Mouse (Mus musculus) bone marrow, adult 2 months (tissue): ENCODE data around the gene Cpne5. TPM values are rescaled to one million over a fixed set of nuclear protein-coding genes. Genes with fewer than 3 reads are reported as not detected.

Experiments
- H3K27ac ChIP-seq: fragments of 200-500 bp; 2 replicates; pipeline ENCODE4 v1.5.1; 2012; ENCODE audit warnings: low read depth, mild to moderate bottlenecking, control low read depth, inconsistent platforms, low read length; ENCODE audit not compliant: control insufficient read depth, poor library complexity, insufficient read depth
- H3K4me1 ChIP-seq: fragments of 200-500 bp; 2 replicates; pipeline ENCODE4 v1.6.1; 2011; ENCODE audit warnings: low read length; ENCODE audit not compliant: control insufficient read depth, insufficient read depth
- H3K4me3 ChIP-seq: fragments of 200-500 bp; replicated peaks from 2 replicates; pipeline ENCODE3; 2011; ENCODE audit warnings: mild to moderate bottlenecking, low read depth, low read length, control low read depth; ENCODE audit not compliant: control insufficient read depth
- CTCF ChIP-seq: fragments of 200-500 bp; IDR thresholded peaks from 2 replicates; pipeline ENCODE4 v1.5.1; 2011; ENCODE audit warnings: low read length, control low read depth; ENCODE audit not compliant: control insufficient read depth, insufficient read depth
- POLR2A ChIP-seq: fragments of 200-500 bp; IDR thresholded peaks from 2 replicates; pipeline ENCODE4 v1.6.1; 2011; ENCODE audit warnings: low read depth, mild to moderate bottlenecking, control low read depth, low read length, borderline replicate concordance; ENCODE audit not compliant: control insufficient read depth
- WGBS: fragments of 180-500 bp; shearing (Covaris S2); methylation state at CpG from one replicate; pipeline ENCODE4 v1.1.7; 2018; 5-methylcytosine and 5-hydroxymethylcytosine counted together
- polyA plus RNA-seq: library from polyadenylated mRNA; stranded (reverse); fragments of >200 nt; gene quantifications from 2 replicates; pipeline ENCODE4 v1.2.4, GENCODE M21; 2011; ENCODE audit warnings: low replicate concordance; ENCODE audit not compliant: missing spikeins, insufficient read depth, insufficient read length

Cpne5 gene
- polyA plus RNA-seq, 1 experiment: 0.50 TPM

DNA sequence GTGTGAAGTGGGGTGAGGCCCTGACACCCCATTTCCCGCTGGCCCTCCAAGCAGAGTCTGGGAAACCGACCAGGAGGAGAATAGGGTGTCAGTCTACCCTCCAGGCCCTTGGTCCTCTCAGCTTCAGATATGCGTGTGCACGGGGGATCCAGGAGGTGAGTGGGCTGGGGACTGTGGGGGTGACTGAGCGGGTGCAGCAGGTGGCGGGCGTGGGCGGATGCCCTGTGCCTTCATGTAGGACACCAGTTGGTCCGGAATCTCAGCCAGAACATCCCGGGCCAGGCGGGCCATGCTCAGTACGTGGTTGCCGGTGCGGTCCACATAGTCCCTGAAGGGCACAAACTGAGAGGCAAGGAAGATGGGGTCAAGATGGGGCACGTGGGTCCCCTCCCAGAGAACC is 79.1 kb downstream of the Cpne5 start:
- WGBS: 91% methylated on average over 15 of the region's 15 CpGs
- Histone ChIP-seq H3K4me3 (no peak overlapping the region), H3K4me1 (peaks cover 7% of the 10 kb centered on the region), H3K27ac (no peak overlapping the region)
- TF ChIP-seq CTCF (no peak), POLR2A (no peak)

- H3K4me1 ChIP-seq: peaks cover 3% of the 10 kb centered on the region; the same call in 1 of the 2 replicates
- TF ChIP-seq CTCF (no peak), POLR2A (no peak)
- 42% methylated on average over 8 of the region's 8 CpGs for WGBS
- no peak overlapping the region for H3K4me3 ChIP-seq
- H3K27ac ChIP-seq: no peak overlapping the region
Measured at GRCm38 (mm10) chr17:29156866-29157265, 81.1 kb downstream of the Cpne5 start.

- H3K4me3 ChIP-seq: no peak overlapping the region
- 69% methylated on average over 16 of the region's 16 CpGs for WGBS
- no peak overlapping the region for H3K27ac ChIP-seq
- TF ChIP-seq CTCF (no peak), POLR2A (no peak)
- peaks cover 3% of the 10 kb centered on the region; the same call in 1 of the 2 replicates for H3K4me1 ChIP-seq
Measured at GRCm38 (mm10) chr17:29156396-29156795, 81.6 kb downstream of the Cpne5 start.

DNA sequence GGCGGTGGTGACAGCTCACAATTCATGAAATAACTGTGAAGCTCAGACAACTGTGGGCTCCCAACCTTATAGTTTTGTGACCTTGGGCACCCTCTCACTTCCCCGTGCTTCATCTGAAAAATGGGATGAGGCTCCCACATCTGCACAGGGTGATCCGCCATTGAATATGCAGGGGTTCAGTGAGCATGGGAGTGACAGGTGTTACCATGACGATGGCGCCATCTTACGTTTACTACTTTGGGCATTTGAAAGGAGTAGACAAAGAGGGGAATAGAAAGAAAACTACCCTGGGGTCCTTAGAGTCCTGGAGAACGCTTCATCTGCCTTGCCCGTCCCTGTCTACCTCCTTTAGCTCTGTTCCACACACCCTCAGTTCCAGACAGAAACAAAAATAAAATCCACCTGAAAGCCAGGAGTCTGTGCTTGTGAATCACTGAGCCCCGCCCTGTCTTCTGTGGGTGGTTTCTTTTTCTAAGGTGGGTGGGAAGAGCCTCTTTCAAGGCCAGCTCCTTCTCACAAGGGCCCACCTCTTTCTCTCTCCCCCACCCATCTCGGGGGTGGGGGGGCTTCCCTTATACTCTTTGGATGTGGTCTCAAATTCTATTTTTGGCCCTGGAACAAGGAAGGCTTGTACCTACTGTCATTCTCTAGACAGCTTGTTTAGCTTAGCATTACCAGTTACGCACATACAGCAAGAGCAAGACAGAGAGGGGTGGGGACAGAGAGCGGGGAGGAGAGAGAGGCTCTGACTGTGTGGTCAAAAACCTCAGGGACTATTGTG is 82.4 kb downstream of the Cpne5 start:
- TF ChIP-seq POLR2A: no peak
- no peak for TF ChIP-seq CTCF
- peaks cover 3% of the 10 kb centered on the region; the same call in 1 of the 2 replicates for H3K4me1 ChIP-seq
- H3K4me3 ChIP-seq: no peak overlapping the region
- H3K27ac ChIP-seq: no peak overlapping the region
- WGBS: 70% methylated on average over 12 of the region's 12 CpGs

DNA sequence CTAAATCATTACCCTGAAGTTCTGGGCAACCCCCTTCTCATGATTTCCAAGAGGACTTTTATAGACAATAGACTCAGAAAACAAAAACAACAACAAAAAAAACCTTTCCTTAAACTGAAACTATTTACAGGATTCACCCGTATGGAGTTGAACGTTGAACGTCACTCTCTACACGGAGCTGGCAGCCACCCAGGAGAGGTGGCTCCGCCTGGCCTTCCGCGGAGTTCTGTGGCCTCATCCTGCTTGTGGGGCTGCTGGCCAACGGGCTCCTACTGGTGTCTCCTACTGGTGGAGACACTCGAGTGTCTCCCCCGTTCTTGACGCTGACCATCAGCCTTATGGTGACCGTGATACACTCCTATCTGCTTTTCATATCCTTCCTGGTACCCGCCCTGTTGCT is 83.7 kb downstream of the Cpne5 start:
- Histone ChIP-seq H3K4me1 (peaks cover 3% of the 10 kb centered on the region; the same call in 1 of the 2 replicates), H3K4me3 (no peak overlapping the region), H3K27ac (no peak overlapping the region)
- WGBS: 55% methylated on average over 13 of the region's 13 CpGs
- TF ChIP-seq CTCF: no peak
- no peak for TF ChIP-seq POLR2A

DNA sequence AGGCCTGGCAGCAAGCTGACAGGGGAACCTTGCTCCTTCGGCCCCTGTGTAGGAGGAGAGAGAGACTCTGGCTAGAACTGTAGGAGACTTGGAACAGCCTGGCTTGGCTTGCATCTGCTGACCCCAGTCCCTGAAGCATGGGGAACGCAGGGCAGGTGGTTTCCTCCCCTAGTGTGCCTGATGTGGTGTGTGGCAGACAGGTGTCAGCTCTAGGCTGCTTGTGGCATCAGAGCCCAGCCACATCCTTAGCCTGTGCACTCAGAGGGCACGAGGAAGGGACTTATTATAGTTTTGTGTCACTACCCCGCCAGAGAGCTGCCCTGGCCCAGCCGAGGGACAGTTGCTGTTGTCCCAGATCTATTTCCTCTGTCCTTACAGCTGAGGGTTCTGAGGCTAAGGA is 85.4 kb downstream of the Cpne5 start:
- Histone ChIP-seq H3K4me1 (peaks cover 3% of the 10 kb centered on the region; the same call in 1 of the 2 replicates), H3K27ac (no peak overlapping the region), H3K4me3 (no peak overlapping the region)
- 26% methylated on average over 5 of the region's 5 CpGs for WGBS
- no peak for TF ChIP-seq CTCF
- TF ChIP-seq POLR2A: 0 out of 2 replicates have a peak, but pooled peaks have one; percentile 7

DNA sequence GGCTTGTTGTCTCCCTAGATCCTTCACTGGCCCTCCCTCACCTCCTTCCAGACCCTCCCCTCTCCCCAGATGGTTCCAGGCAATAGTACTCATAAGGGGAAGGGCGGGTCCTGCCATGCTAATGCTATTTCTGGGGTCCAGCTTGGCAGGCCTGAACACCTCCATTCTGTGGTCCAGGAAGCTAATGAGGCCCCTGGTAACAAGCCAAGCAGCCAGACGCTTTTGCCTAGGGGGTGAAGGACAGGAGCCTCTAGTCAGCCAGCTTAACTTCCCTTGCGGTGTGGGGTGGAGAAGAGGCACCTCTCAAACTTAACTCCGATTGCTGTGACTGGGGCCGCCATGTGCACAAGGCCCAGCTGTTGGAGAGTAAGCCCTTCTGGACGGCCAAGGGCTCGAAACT is 88.2 kb downstream of the Cpne5 start:
- Histone ChIP-seq H3K4me3 (no peak overlapping the region), H3K27ac (no peak overlapping the region), H3K4me1 (peaks cover 5% of the 10 kb centered on the region)
- TF ChIP-seq POLR2A: no peak
- TF ChIP-seq CTCF: no peak
- 42% methylated on average over 7 of the region's 7 CpGs for WGBS

- WGBS: 76% methylated on average over 6 of the region's 6 CpGs
- H3K4me3 ChIP-seq: no peak overlapping the region
- peaks cover 5% of the 10 kb centered on the region for H3K4me1 ChIP-seq
- TF ChIP-seq CTCF (no peak), POLR2A (no peak)
- no peak overlapping the region for H3K27ac ChIP-seq
Measured at GRCm38 (mm10) chr17:29147773-29148172, 90.2 kb downstream of the Cpne5 start.
